Mouse (Mus musculus) olfactory bulb, adult 2 months (tissue): ENCODE results near the gene Eps15.

Experiments
- CTCF ChIP-seq: fragments of 200-500 bp; IDR thresholded peaks from 2 replicates; pipeline ENCODE4 v1.5.1; 2012; ENCODE audit warnings: low read depth, mild to moderate bottlenecking, low read length, moderate library complexity; ENCODE audit not compliant: insufficient read depth
- POLR2A ChIP-seq: fragments of 200-500 bp; IDR thresholded peaks from 2 replicates; pipeline ENCODE4 v1.6.1; 2012; ENCODE audit warnings: mild to moderate bottlenecking, low read depth, low read length, moderate library complexity; ENCODE audit not compliant: insufficient read depth

GRCm38 (mm10) chr4:109423438-109423837 lies 143.4 kb downstream of the Eps15 start:
- TF ChIP-seq CTCF (no peak), POLR2A (no peak)
